Mouse (Mus musculus) thymus, postnatal 14 days (tissue): Measurements from ENCODE around the gene AC109138.7.
A peak's percentile ranks its signal among the peaks of the same experiment; 100 is the strongest.
"Not testable (repeated sequence)": the region's sequence is repeated elsewhere in the genome, so short reads cannot be mapped to it uniquely, and the experiment has no call there.

Experiments used
- DNase-seq: peaks from one replicate; pipeline ENCODE4 v3.0.0; 2021

Gene AC109138.7

GRCm38 (mm10) chr19:4219943-4220342 lies 5.8 kb downstream of the AC109138.7 start:
- DNase-seq: no peak

DNA sequence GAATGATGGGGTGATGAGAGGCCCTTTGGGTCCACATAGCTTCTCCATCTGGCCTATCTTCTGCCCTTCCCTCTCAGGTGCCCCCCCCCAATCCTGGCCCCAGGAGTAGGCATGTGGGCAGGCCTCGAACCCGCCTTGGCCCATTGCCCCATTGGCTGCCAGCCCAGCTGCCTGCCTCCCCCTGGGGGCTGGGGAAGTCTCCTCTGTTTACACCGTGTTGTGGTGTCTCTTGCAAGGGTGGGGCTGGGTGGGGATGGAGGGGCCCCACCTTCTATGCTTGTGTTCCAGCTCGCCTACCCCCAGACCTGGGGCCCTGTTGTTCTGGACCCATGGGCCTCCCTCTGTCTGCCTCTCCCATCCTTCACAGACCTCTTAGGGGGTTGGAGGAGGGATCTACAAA lies 6.3 kb downstream of the AC109138.7 start:
- DNase-seq: no peak

DNA sequence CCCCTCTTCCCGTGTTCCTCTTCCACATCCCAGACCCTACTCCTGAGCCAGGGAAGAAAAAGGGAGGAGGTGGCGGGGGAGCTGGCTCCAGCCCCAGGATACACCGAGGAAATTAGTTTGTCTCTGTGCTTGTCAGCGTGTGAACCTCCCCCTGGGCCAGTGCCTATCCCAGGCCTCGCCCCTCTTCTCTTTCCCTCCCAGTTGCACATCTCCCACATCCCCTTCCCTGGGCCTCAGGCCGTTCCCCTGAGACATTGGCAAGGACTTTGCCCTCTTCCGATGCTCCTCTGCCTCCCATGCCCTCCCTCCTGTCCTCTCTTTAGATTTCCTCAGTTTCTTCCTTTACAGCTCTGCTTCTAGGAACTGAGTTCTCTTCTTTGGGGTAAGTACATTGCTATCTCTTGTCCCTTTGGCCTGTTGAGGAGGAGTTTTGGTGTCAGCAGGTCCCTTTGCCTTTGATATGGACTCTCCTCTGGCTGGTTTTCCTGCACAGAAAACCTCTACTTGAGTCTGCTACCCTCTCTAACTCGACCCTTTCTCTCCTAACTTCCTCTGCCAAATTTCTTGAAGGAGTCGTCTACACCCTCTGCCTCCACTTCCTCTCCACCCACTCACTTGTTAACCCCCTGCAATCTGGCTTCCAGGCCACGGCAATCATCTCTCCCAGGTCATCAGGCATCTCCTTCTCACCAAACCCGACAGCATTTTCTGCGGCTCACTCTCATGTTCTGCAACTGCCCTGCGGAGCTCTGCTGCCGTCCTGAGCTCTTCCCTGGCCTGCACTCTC lies 7.0 kb downstream of the AC109138.7 start:
- no peak for DNase-seq

GRCm38 (mm10) chr19:4222165-4222564 lies 8.0 kb downstream of the AC109138.7 start:
- DNase-seq: no peak

- no peak for DNase-seq
Measured at GRCm38 (mm10) chr19:4226779-4227178, 12.6 kb downstream of the AC109138.7 start.

DNA sequence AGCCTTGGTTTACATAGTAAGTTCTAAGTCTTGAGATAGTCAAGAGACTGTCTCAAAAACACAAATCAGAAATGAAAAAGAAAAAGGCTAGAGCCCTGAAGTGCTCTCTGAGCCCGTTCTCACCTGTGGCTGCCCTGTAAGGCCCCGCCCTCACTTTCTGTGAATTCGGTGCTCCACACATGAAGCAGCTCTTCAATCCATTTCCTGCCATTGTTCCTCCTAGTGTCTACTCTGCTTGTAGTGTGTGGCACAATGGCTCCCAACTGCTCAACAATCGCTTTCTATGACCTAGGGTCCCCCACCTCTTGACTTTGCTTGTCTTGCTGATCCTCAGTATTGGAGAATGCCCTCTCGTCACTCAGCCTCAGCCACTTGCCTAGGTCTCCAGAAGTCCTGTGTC lies 13.3 kb downstream of the AC109138.7 start:
- DNase-seq: no peak

DNA sequence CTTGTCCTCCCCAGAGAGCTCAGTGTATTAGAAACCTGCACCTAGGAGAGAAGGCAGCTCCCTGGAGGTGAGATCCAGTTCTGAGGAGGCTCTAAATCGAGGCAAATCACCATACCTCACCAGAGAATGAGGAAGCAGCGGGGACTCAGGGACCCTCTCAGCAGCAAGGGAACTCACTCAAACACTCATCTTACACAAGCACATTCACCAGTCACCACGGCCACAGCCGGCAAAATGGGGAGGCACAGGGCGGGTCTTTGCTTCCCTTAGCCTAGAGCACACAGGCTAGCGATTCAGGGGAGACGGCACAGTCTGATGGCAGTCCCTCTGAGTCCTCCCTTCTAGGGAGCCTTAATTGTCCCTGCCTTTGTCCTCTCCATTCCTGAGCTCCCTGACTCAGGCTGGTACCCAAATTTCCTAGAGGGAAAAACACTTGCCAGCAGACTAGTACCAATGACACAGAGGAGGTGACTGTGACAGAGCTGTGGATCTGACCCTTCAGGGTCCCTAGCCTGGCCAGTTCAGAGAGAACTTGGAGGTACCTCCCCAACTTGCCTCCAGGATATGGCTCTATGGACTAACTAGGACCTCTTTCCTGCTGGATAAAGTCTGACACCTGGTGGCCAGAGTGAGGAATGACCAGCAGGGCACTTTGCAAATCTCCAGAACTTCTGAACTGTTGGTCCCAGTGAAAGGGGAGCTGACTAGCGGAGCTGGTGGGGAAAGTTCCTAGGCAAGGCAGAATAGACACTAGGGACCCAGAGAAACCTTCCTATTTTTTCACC lies 13.9 kb downstream of the AC109138.7 start:
- peak; percentile 77 for DNase-seq

GRCm38 (mm10) chr19:4228891-4229290 lies 14.7 kb downstream of the AC109138.7 start:
- DNase-seq: no peak

- DNase-seq: no peak
Measured at GRCm38 (mm10) chr19:4229451-4230076, 15.4 kb downstream of the AC109138.7 start.

- DNase-seq: no peak
Measured at GRCm38 (mm10) chr19:4230415-4230814, 16.3 kb downstream of the AC109138.7 start.

- DNase-seq: peak; percentile 98
Measured at GRCm38 (mm10) chr19:4231253-4232185, 17.4 kb downstream of the AC109138.7 start, which contains the start of gene Pold4. Gene Pold4, plus strand, starts transcription at chr19:4231899.

DNA sequence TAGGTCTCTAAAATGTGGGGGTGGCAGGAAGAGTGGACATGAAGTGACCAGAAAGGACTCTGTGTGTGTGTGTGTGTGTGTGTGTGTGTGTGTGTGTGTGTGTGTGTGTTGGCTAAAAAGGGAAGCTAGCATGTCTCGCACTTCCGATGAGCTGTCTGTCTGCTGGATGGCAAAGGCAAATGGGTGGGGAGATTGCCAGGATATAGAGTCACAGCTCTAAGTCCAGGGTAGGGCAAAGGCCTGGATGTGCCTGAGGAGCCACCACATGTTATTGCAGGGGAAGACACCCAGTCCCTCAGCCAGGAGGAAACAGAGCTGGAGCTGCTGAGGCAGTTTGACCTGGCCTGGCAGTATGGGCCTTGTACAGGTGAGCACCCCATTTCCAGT lies 18.0 kb downstream of the AC109138.7 start:
- DNase-seq: no peak

- no peak for DNase-seq
Measured at GRCm38 (mm10) chr19:4232651-4233050, 18.5 kb downstream of the AC109138.7 start.

- no peak for DNase-seq
Measured at GRCm38 (mm10) chr19:4234548-4234947, 20.4 kb downstream of the AC109138.7 start.

DNA sequence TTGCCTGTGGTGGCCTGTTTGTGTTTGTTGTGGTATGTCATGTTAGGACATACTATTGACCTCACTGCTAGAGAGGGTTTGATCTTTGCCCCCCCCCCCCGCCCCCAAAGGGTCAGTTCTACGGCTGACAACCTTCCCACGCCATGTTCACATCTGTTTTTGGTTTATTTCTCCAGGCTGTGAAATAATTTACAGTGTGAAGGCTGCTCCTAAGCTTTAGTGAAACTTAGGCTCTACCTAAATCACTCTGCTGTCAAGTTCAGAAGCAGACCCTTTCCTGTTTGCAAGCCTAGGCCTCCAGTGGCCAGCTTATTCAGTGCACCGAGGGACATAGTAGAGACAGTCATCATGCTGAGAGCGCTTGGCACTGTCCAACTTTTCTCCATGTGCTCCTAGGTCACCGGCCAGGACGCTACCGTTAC lies 26.1 kb downstream of the AC109138.7 start:
- DNase-seq: no peak

DNA sequence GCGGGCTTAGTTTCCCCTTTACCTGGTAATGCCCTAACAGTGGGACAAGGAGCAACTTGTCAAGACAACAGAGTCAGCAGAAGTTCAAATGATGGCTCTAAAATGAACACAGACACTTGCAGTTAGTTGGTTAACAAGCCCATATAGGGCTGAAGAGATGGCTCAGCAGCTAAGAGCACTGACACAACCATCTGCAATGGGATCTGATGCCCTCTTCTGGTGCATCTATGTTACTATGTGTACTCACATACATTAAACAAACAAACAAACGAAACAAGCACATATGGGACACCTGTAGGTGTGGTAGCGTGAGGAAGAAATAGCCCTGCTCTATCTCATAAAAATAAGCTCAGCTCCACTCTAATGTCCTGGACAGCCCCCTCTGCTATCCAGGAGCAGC lies 28.3 kb downstream of the AC109138.7 start:
- DNase-seq: no peak

DNA sequence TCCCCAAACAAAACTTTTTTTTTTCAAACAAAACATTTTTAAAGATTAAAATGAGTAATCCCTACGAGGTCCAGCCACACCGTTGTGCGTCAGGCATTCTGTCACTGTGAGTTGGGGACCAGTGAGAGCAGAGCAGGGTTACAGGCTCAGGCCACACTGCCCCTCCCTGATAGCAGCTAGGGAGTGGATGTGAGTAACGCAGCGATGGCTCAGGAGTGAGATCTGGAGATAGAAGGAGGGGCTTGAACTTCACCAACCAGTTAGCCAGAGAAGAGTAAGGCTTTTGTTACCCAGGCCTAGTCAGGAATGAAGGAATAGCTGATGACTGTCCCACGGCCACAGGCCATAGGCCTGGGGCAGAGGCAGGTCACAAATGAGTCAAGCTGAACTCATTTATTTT lies 30.6 kb downstream of the AC109138.7 start:
- no peak for DNase-seq

DNA sequence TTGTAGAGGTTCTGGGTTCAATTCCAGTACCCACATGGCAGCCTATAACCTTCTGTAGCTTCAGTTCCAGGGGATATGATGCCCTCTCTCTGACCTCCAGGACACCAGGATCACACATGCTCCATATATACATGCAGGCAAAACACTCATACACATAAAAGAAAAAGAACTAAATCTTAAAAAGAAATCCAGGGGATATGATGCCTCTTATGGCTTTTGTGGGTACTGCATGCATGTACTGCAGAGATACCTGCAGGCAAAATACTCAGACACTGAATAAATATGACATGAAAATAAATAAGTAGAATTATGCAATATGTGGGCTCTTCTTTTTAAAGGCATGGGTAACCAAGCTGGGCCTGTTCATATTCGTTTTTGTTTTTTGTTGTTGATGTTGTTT lies 32.9 kb downstream of the AC109138.7 start:
- peak; percentile 39 for DNase-seq

DNA sequence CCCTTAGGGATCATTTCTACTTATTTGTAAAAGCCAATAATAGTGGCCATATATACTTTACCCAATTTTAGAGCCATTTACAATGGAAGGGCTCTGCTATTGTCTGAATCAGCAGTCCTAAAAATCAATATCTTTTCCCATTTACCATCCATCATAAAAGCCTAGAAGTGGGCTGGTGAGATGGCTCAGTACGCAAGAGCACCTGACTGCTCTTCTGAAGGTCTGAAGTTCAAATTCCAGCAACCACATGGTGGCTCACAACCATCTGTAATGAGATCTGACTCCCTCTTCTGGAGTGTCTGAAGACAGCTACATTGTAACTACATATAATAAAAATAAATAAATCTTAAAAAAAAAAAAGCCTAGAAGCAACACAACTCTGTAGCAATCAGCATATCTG lies 34.5 kb downstream of the AC109138.7 start:
- DNase-seq: not testable (repeated sequence)

DNA sequence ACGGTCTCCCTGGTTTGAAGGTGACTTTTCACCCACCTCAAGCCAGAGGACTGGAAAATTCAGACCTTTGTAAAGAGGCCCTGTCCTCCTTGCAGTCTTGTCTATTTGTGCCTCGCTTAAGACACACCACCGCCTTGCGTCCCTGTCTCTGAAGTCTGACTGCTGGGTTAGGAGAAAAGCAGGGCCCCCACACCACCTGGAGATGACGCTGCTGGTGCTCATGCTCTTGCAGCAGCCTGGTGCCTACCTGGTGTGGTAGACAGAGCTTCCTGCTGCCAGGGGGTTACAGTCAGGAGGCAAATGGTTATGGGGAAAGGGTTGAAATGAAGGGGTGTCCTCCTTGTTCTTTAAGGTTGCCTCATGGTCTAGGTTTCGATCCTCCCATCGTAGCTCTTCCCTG lies 40.1 kb downstream of the AC109138.7 start:
- no peak for DNase-seq

GRCm38 (mm10) chr19:4255583-4256162 lies 41.5 kb downstream of the AC109138.7 start:
- peak; percentile 24 for DNase-seq
